Mouse (Mus musculus) forebrain, embryonic 16.5 days (tissue): ENCODE results near the gene Pacsin2. TPM values are rescaled to one million over a fixed set of nuclear protein-coding genes. Genes with fewer than 3 reads are reported as not detected.
"Not testable (repeated sequence)": the region's sequence is repeated elsewhere in the genome, so short reads cannot be mapped to it uniquely, and the experiment has no call there.

ENCODE experiments used
- ATAC-seq: fragments of 200-750 bp; cut with Nextera tagmentation; 2 replicates; pipeline ENCODE4 v1.8.0; 2017; ENCODE audit warnings: mild to moderate bottlenecking, moderate library complexity
- H3K27ac ChIP-seq: fragments of 300-500 bp; sonication (generic); 2 replicates; pipeline ENCODE4 v1.5.1; 2014; ENCODE audit warnings: low read length, control low read depth
- H3K27me3 ChIP-seq: fragments of 300-500 bp; sonication (generic); replicated peaks from 2 replicates; pipeline ENCODE4 v1.6.1; 2014; ENCODE audit warnings: low read length; ENCODE audit not compliant: control insufficient read depth, insufficient read depth
- H3K36me3 ChIP-seq: fragments of 300-500 bp; sonication (generic); 2 replicates; pipeline ENCODE4 v1.6.1; 2014; ENCODE audit not compliant: control insufficient read depth, insufficient read depth
- H3K4me1 ChIP-seq: fragments of 300-500 bp; sonication (generic); replicated peaks from 2 replicates; pipeline ENCODE4 v1.6.1; 2014; ENCODE audit warnings: low read length; ENCODE audit not compliant: control insufficient read depth, insufficient read depth
- H3K4me2 ChIP-seq: fragments of 300-500 bp; sonication (generic); 2 replicates; pipeline ENCODE4 v1.6.1; 2014; ENCODE audit warnings: mild to moderate bottlenecking, low read length, control low read depth
- H3K4me3 ChIP-seq: fragments of 300-500 bp; sonication (generic); replicated peaks from 2 replicates; pipeline ENCODE4 v1.5.1; 2014; ENCODE audit warnings: mild to moderate bottlenecking, low read length, control low read depth
- H3K9ac ChIP-seq: fragments of 300-500 bp; sonication (generic); replicated peaks from 2 replicates; pipeline ENCODE4 v1.6.1; 2014; ENCODE audit warnings: low read depth, low read length, control low read depth
- H3K9me3 ChIP-seq: fragments of 300-500 bp; sonication (generic); 2 replicates; pipeline ENCODE4 v1.6.1; 2016; ENCODE audit warnings: low read length; ENCODE audit not compliant: control insufficient read depth
- WGBS: fragments of 180-500 bp; shearing (Covaris S2); extraction: QIAGEN DNeasy Blood & Tissue Kit; methylation state at CpG from one replicate; pipeline ENCODE4 v1.1.7; 2014; 5-methylcytosine and 5-hydroxymethylcytosine counted together
- polyA plus RNA-seq: library from polyadenylated mRNA; unstranded; fragments of >200 nt; fragmentation: Nextera tagmentation; extraction: Ambion mirVana; gene quantifications from 2 replicates; pipeline ENCODE4 v1.2.1, GENCODE M21; 2015

Pacsin2 gene
- polyA plus RNA-seq: 19.8 and 20.0 TPM in 2 replicates

DNA sequence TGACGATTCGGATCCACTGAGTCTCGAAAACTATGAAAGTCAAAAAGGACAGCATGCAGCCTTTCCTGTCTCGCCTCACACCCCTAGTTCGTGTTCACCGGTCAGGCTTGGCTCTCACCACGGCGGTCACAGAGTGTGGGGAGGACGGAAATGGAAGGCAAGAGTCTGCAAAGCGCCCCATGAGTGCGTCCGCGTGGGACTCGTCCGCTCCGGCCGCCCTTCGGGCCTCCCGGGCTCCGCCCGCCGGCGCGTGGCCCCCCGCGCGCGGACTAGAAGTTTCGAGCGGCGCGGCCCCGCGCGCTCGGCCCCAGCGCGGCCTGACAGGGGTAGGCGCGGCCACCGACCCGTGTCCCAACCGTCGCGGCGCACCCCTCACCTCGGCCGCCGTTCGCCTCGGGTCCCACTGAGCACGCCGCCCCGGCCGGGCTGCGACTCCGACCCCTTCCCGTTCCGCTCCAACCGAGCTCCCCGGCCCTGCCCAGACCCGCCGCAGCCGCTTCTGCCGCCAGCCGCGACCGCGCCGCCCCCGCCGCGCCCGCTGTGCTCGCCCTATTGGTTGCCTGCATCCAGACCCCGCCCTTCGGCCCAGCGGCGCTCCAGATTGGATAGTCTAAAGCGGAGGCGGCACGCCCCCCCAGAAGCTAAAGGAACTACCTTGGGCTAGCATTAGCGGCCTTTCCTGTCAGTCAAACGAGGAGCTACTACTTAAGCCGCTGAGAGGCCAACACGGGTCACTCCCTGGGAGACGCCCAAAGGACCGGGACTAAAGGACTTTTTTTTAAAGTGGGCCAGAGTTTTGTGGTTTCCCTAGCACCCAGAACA is at the start of gene Pacsin2:
Gene Pacsin2 (minus strand): TSS at position 524 of the 822 bp plus-strand sequence.
- H3K36me3 ChIP-seq: no peaks in the 10 kb centered on the region
- under 1% methylated on average over 88 of the region's 88 CpGs for WGBS
- peaks cover 10% of the 10 kb centered on the region for H3K4me1 ChIP-seq
- H3K27ac ChIP-seq: no peak within 1 kb of the TSS
- no peaks in the 10 kb centered on the region for H3K27me3 ChIP-seq
- H3K9ac ChIP-seq: peak within 1 kb of the TSS; percentile 65
- peak within 1 kb of the TSS; percentile 58 for H3K4me3 ChIP-seq
- peak; percentile 100 for ATAC-seq
- peak within 1 kb of the TSS; percentile 77 for H3K4me2 ChIP-seq
- H3K9me3 ChIP-seq: no peaks in the 10 kb centered on the region

DNA sequence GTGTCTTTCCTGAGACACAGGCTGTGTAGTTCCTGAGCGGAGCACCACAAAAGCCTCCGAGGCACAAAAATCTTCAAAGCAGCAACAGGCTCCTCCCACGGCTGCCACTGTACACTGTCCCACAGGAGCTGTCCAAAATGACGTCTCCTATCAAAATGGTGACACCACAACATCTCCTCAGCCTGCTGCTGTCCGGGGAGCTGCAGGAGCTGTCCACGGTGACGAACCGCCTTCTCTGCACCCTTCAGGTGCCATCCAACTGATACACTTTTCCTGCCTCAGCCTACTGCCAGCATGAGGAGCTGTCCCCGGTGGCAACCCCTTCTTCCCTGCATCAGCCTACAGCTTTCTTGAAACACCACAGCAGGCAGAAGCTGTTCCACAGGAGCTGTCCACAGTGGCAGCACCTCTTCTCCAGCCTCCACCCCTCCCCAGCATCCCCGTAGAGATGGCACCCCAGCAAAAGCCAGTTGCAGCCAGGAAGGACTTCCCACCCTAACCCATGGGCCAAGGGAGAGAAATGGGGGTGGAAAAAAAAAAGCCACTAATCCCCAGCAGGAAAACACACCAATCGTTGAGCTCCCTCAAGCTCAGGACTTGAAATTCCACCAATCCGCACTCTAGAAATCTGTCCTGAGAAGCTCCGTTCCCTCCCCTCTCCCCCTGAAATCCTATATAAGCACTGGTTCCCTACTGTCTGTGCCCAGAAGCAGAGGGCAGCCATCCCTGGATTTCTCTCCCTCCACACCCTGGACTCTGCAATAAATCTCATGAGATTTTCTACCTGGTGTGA is 48.3 kb upstream of the Pacsin2 start:
- Histone ChIP-seq H3K27me3 (no peaks in the 10 kb centered on the region), H3K9ac (no peak overlapping the region), H3K4me1 (peaks cover 23% of the 10 kb centered on the region), H3K4me2 (no peak overlapping the region), H3K36me3 (no peaks in the 10 kb centered on the region), H3K27ac (no peak overlapping the region), H3K9me3 (no peaks in the 10 kb centered on the region), H3K4me3 (no peak overlapping the region)
- 80% methylated on average over 13 of the region's 13 CpGs for WGBS
- ATAC-seq: no peak

DNA sequence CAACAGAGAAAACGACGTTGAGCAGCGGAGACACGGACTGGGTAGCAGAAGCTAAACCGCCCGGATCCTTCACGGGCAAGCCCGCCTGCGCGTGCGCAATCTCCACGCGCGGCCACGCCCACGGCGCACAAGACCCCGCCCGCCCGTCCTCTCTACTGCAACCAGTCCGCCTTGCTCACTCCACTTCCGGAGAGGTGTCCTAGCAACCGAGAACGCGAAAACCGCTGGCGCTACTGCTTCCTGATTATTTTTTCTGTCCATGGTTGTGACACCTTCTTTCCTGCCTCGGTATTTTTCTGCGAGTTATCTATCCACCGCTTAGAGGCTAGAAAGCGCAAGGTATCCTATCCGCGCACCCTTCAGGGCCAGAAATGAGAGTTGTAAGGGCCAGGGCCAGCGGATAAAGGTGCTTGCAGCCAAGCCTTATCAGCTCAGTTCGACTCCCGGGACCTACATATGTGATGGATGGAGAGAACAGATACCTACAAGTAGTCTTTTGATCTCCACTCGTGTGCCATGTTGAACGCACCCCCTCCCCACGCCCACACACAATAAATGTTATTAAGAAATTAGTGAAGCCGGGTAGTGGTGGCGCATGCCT is 46.5 kb upstream of the Pacsin2 start, which contains the start of gene Ttll1:
Gene Ttll1 (minus strand): TSS at position 89 of the 601 bp plus-strand sequence.
- 12% methylated on average over 41 of the region's 41 CpGs for WGBS
- Histone ChIP-seq H3K4me2 (peak within 1 kb of the TSS; percentile 52), H3K36me3 (no peaks in the 10 kb centered on the region), H3K9me3 (no peaks in the 10 kb centered on the region), H3K9ac (peak within 1 kb of the TSS; percentile 67), H3K27me3 (no peaks in the 10 kb centered on the region), H3K4me3 (peak within 1 kb of the TSS; percentile 54), H3K4me1 (peaks cover 23% of the 10 kb centered on the region), H3K27ac (peak within 1 kb of the TSS; percentile 91)
- ATAC-seq: peak; percentile 98

- H3K4me2 ChIP-seq: peak overlapping the region; percentile 52
- peaks cover 23% of the 10 kb centered on the region for H3K4me1 ChIP-seq
- peak; percentile 84 for ATAC-seq
- peak overlapping the region; percentile 91 for H3K27ac ChIP-seq
- H3K36me3 ChIP-seq: 0 out of 2 replicates have a peak, but pooled peaks cover 2% of the 10 kb centered on the region
- WGBS: 25% methylated on average over 17 of the region's 17 CpGs
- H3K27me3 ChIP-seq: no peaks in the 10 kb centered on the region
- peak overlapping the region; percentile 67 for H3K9ac ChIP-seq
- H3K4me3 ChIP-seq: peak overlapping the region; percentile 54
- H3K9me3 ChIP-seq: no peaks in the 10 kb centered on the region
Observed at GRCm38 (mm10) chr15:83509950-83510804, 45.8 kb upstream of the Pacsin2 start.

DNA sequence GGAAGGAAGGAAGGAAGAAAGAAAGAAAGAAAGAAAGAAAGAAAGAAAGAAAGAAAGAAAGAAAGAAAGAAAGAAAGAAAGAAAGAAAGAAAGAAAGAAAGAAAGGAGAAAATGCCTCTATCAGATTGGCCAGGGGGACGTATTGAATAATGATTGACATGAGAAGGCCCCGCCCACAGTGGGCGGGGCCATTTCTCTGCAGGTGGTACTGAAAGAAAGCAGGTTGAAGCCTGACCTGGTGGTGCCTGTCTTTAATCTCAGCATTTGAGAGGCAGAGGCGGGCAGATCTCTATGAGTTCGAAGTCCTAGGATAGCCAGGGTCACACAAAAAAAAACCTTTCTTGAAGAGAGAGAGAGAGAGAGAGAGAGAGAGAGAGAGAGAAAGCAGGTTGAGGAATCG is 37.1 kb upstream of the Pacsin2 start:
- H3K4me1 ChIP-seq, ATAC-seq, H3K4me2 ChIP-seq, H3K9ac ChIP-seq, H3K4me3 ChIP-seq, H3K9me3 ChIP-seq, H3K27ac ChIP-seq, H3K27me3 ChIP-seq: not testable (repeated sequence)
- 88% methylated on average over 6 of the region's 6 CpGs for WGBS
- H3K36me3 ChIP-seq: peaks cover 40% of the 10 kb centered on the region

DNA sequence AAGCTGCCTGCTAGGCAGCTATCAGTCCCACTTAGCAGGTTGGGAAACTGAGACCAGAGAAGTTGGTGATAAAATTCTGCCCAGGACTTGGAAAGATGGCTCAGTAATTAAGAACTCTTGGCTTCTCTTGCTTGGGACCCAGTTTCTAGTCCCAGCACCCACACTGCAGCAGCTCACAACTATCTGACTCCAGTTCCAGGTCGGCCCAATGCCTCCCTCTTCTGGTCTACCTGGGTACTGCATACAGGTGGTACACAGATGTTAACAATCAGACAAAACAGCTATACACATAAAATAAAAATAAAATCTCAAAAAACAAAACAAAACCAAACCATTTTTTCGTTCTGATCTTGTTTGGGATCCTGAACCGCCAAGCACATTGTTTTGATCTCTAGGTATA is 35.9 kb upstream of the Pacsin2 start:
- no peaks in the 10 kb centered on the region for H3K4me1 ChIP-seq
- WGBS: 67% methylated on average over 3 of the region's 3 CpGs
- peaks cover 47% of the 10 kb centered on the region for H3K36me3 ChIP-seq
- H3K9ac ChIP-seq: no peak overlapping the region
- H3K27me3 ChIP-seq: no peaks in the 10 kb centered on the region
- no peak overlapping the region for H3K4me3 ChIP-seq
- no peak overlapping the region for H3K4me2 ChIP-seq
- no peak overlapping the region for H3K27ac ChIP-seq
- ATAC-seq: no peak
- no peaks in the 10 kb centered on the region for H3K9me3 ChIP-seq

DNA sequence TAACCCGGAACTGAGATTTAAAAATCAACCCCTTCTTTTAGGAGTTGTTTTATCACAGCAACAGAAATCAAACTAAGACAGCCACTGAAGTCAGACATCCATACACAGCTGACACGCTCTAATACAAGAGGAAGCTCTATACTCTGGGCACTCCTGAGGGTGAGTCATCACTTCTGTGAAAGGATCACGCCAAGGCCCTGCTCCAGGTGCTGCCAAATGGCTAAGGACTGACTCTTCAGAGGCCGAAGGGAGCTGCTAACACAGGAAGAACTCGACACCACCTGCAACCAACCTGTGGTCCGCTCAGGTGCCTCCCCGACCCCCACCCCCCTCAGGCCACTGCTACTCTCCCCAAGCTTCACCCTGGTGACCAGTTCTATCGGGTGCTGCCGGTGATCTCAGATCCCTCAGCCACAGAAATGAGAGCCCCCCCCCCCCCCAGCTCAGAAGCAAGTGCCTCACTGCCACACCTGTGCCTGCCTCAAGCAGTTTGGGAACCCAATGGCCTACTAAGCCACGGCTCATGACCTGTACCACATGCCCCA is 34.9 kb upstream of the Pacsin2 start:
- H3K27ac ChIP-seq: no peak overlapping the region
- H3K4me1 ChIP-seq: no peaks in the 10 kb centered on the region
- ATAC-seq: no peak
- H3K27me3 ChIP-seq: no peaks in the 10 kb centered on the region
- H3K9me3 ChIP-seq: no peaks in the 10 kb centered on the region
- H3K4me2 ChIP-seq: no peak overlapping the region
- no peak overlapping the region for H3K9ac ChIP-seq
- peaks cover 50% of the 10 kb centered on the region for H3K36me3 ChIP-seq
- no peak overlapping the region for H3K4me3 ChIP-seq
- 93% methylated on average over 10 of the region's 10 CpGs for WGBS

DNA sequence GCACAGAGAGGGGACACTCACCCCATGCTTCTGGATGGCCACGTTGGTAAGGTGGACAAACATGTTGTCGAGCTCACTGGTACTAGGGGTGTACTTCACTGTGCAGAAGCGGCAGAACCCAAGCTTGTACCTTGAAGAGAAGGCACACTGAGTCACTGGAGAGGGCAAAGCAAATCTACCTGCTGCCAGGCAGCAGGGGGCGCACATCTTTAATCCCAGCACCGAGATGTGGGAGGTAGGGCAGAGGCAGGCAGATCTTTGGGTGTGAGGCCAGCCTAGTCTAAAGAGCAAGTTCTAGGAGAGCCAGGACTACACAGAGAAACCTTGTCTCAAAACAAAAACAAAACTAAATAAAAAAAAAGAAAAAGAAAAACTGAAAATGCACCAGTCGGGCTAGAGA is 32.9 kb upstream of the Pacsin2 start:
- Histone ChIP-seq H3K36me3 (peaks cover 44% of the 10 kb centered on the region), H3K4me3 (no peak overlapping the region), H3K9me3 (no peaks in the 10 kb centered on the region), H3K27ac (no peak overlapping the region), H3K27me3 (no peaks in the 10 kb centered on the region), H3K9ac (no peak overlapping the region), H3K4me1 (no peaks in the 10 kb centered on the region), H3K4me2 (no peak overlapping the region)
- no peak for ATAC-seq
- 94% methylated on average over 6 of the region's 6 CpGs for WGBS
